Mouse (Mus musculus) gastrocnemius, postnatal 36 days (tissue): ENCODE data around the gene Pik3c2a. TPM values are rescaled to one million over a fixed set of nuclear protein-coding genes. Genes with fewer than 3 reads are reported as not detected.
A peak's percentile ranks its signal among the peaks of the same experiment; 100 is the strongest.

Experiments
- DNase-seq, 2 experiments: peaks; one replicate each; pipeline ENCODE4 v3.0.0; 2022
- intact Hi-C: fragments of 180-260 bp; cut with DNase I; formaldehyde crosslinking; loops from one replicate; pipeline ENCODE4 v1.15.1; 2025
- long read RNA-seq, 2 experiments: library from polyadenylated mRNA; stranded (forward); transcript quantifications; one replicate each; pipeline ENCODE4 v2.0.0; 2021
- total RNA-seq, 2 experiments: library from RNA; stranded (reverse); gene quantifications; 2 replicates each; pipeline ENCODE4 v1.2.3; 2021

Pik3c2a gene
- total RNA-seq, result 1 to 10 TPM; 7.1 to 7.6 TPM
- long read RNA-seq, experiment 1, partial matches to known transcripts, result 0 of 2 reads
- long read RNA-seq, experiment 1, other reads (novel, unspliced or antisense), result 2 of 2 reads
- long read RNA-seq, experiment 2, partial matches to known transcripts, result 0 of 6 reads
- long read RNA-seq, experiment 2, other reads (novel, unspliced or antisense), result 3 of 6 reads

DNA sequence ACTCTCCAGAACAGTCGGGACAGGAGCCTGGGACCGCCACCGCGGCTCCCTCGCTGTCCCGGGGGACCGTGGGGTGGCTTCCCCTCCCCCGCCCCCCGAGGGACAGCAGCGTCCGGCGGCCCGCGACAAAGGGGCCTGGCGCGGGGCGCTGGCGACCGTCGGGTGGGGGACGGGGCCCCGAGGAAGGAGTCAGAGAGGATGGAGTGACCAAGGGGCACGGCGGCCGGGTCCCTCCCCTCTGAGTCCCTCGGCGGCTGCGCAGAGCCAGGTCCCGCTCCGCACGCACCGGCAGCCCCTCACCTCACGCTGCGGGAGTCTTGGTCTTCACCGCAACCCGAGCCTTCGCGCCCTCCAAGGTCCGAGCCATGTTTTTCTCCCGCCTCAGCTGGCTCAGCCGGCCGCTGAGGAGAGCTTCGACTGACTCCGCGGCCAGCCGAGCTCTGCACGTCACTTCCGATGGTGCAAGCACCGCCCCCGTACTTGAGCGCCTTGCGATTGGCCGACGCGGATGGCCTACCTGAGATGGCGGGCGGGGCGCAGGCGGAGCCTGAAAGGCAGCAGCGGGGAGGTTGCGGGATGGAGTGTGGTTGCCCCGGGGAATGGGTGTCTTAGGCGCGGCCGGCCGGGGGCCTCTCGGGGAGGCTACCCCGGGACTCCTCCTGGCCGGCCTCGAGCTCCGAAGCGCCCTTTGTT, at the start of gene Pik3c2a:
Gene Pik3c2a (minus strand): TSS at position 446 of the 693 bp plus-strand sequence.
- intact Hi-C loops, result loop anchor here (5.0 kb wide), 1 partner anchor 59 kb away; the partner anchor contains the start of gene Nucb2

GRCm38 (mm10) chr7:116491113-116491512, 47.9 kb upstream of the Pik3c2a start:
- intact Hi-C loops, result no loop called here
- no peak for DNase-seq

More for the DNA sequence above, at the start of gene Pik3c2a:
- peak; percentile 91 to 92 for DNase-seq

GRCm38 (mm10) chr7:116485062-116485601, 41.9 kb upstream of the Pik3c2a start:
- intact Hi-C loops, result no loop called here

GRCm38 (mm10) chr7:116484213-116484612, 41.0 kb upstream of the Pik3c2a start:
- no peak for DNase-seq
- intact Hi-C loops, result no loop called here

More at GRCm38 (mm10) chr7:116485062-116485601, 41.9 kb upstream of the Pik3c2a start:
- DNase-seq, result no peak

DNA sequence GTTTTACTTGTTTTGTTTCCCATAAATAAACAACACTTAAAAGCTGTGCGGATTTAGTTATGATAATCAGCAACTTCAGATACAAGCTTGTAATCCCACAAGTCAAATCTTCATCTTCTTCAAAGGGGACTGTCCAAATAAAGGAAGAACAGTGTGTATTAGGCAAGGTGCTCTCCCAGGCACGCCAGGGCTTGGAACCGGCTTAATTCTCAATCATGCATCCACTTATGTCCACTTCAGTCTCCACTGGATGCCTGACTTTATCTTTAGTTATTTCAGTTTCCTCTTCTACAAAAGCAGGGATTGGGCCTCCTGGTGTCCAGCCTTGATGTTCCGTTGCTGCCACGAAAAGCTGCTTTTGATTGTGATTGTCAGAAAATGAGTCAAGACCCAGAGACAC, 40.5 kb upstream of the Pik3c2a start:
- intact Hi-C loops, result no loop called here
- no peak for DNase-seq

DNA sequence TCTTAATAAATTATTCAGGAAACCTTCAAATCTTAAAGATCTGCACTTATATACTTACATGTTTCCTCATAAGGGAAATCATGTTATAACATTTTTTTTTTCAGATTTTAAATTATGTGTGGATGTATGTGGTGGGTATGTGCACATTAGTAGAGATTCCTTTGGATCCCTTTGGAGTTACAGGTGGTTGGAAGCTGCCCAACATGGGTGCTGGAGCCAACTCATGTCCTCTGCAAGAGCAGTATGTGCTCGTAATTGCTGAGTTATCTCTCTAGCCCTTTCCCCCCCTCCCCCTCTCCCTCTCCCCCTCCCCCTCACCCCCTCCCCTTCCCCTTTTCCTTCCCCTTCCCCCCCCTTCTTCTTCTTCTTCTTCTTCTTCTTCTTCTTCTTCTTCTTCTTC, 39.9 kb upstream of the Pik3c2a start:
- DNase-seq, result no peak
- intact Hi-C loops, result no loop called here

DNA sequence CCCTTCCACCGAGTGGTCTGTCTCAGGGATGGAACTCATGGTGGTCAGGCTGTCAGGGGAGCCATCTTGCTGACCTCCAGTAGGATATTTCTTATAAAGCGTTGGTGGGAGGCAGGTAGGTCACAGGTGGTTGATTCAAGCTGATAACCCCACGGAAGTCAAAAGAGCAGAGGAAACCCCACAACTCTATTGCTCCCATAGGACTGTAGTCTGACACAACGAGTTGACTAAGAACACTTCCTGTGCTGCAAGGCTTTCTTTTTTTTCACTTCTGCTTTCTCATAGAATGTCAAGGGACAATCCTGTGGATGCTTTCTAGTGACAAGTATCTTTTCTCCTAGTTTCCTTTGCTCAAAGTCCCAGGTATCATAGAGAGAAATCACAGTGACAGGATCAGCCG, 33.0 kb upstream of the Pik3c2a start:
- intact Hi-C loops, result no loop called here
- DNase-seq, result no peak

DNA sequence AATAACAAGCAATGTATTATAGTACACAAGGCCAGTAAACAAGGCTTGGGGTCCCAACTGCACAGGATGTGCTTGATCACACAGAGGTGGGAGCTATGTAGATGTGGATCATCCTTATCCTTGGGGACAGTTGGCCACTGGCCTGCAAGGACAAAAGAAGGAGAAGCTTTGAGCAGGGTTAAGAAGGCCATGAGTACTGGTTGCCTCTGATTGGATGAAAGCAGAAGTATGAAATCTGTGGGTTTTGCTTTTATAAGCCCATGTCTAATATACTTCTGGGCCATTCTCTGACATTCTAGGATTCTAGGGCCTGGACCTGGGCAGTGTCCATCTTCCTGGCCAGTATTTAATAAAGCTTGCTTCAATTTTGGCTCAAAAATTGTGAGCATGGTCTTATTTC, 32.6 kb upstream of the Pik3c2a start:
- no peak for DNase-seq
- intact Hi-C loops, result no loop called here

DNA sequence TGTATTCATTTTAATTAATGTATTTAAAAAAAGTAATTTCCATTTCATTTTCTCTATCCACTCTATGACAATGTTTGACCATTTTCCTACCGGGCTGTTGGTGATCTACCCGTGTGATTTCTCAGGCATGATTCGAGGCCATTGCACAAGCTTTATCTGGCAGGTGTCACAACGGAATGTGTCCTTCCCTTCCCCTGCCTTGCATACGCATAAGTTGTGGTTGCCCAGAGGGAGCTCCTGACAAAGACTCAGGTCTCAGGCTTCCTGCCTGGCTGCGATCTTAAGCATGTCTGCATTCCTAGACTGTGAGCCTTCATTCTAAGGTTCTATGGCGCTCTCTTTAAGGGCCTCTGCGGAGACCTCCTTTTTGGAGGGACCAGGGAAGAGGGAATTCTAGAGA, 18.9 kb upstream of the Pik3c2a start:
- DNase-seq, result no peak
- intact Hi-C loops, result no loop called here

DNA sequence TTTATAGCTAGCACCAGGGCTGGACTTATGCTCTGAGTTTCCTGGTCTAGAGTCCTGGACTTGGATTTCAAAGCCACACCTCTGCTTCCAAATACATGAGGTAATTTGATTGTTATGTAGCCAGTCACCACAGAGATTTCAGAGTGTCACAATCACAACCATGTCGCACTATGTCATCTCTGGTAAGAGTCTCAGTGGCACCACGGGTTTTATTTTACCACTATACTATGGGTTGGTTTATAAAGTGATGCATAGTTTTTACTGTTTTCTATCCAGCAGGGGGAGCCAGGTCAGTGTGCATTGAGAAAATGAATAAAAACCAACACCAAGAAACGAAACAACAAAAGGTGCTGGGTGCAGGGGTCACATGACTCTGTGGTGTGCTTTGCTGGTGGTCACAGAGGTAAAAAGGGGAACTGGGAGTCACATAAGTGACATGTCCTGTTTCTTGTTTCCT, 15.8 kb upstream of the Pik3c2a start:
- DNase-seq, result no peak
- intact Hi-C loops, result loop anchor here (10.0 kb wide), 1 partner anchor 146 kb away; no protein-coding TSS in a partner anchor

DNA sequence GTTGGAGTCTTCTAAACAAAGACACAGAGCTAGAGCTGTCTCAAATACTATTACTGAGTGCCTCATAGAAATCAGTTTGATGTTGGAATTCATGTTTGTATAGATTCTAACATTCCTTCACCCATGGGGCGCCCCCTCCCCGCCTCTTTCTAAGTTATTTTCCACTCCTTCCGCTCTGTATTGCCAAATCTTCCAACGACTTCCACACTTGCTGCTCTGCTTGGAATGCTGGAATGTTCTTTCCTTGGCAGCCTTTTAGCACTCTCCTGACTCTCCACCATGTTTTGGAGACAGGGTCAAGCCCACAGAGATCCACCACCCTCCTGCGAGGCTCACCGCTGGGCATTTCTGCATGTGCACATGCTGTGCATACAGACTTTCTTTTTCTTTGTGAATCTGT, 14.1 kb upstream of the Pik3c2a start:
- intact Hi-C loops, result loop anchor here (10.0 kb wide), 1 partner anchor 147 kb away; no protein-coding TSS in a partner anchor
- DNase-seq, result no peak

GRCm38 (mm10) chr7:116456964-116457363, 13.7 kb upstream of the Pik3c2a start:
- DNase-seq, result no peak
- intact Hi-C loops, result loop anchor here (10.0 kb wide), 1 partner anchor 148 kb away; no protein-coding TSS in a partner anchor

GRCm38 (mm10) chr7:116446645-116447044, 3.4 kb upstream of the Pik3c2a start:
- no peak for DNase-seq
- intact Hi-C loops, result no loop called here

DNA sequence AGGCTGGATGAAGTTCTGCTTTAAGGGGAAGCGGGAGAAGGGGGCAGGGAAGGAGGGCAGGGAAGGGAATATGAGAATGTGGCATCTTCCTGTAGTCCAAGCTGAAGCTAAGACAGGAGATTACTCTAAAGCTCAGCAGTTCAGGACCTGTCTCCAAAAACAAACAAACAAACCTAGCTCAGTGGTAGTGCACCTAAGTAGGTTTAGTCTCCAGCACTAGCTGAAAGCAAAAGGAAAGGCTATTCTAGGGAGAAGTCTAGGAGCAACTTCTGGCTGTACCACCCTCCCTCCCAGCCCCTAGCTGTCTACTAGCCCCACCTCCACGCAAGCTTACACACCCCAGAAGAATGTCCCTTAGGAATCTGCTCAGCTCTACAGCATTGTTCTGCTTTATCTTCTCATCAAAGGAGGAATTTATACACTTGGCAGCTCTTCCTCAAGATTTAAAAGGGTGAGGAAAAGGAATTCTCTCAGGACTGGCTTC, 1.1 kb upstream of the Pik3c2a start:
- intact Hi-C loops, result loop anchor here (5.0 kb wide), 1 partner anchor 58 kb away; the partner anchor contains the start of gene Nucb2
- peak in 1 of 2 experiments; percentile 5 for DNase-seq

DNA sequence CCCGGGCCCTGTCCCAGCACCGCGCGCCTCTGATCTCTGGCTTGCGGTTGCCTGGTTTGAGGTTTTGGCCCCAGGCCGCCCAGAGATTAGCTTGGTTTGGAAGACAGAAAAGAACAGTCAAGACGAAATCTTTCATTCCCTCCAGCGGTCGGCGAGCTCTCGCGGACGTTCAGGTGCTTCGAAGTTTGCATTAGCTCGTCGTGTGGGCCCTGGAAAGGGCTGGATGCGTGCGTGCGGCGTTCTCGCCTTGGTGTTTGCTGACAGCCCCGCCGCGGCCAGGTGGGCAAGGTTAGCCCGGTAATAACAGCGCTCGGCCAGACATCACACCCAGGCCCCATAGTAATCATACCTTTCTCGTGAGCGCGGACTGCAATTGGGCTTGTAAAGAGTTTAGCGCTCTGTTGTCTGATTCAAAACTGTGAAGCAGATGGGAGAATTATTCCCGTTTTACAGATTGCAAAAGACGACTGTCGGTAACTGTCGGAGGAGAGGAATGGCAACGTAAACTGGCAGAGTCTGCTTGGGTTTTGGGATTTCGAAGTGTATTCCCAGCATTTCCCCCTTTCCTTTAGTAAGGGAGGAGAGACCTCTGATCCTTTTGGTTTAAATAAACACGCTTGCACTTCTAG, 562 bp upstream of the Pik3c2a start:
- no peak for DNase-seq
- intact Hi-C loops, result loop anchor here (5.0 kb wide), 1 partner anchor 58 kb away; the partner anchor contains the start of gene Nucb2

- DNase-seq, result no peak
- intact Hi-C loops, result loop anchor here (5.0 kb wide), 1 partner anchor 60 kb away; the partner anchor contains the start of gene Nucb2
Measured at GRCm38 (mm10) chr7:116442226-116442625, 1.0 kb downstream of the Pik3c2a start.

DNA sequence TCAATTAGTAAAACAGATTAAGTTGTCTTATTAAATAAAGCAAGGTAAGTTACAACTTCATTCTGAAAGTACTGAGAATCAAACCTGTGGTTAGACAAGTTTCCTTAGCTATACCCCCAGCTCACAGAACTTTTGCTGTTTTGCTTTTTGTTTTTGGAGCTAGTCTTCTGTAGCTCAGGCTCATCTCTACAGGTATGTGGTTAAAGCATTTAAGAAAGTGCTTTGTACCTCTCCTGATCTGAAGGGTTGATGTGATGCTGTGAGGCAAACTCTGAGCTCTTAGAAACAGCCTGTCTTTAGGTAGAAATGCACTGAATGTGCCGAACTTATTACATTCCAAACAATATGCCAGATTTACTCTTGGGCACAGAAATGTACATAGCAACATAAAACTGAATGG, 1.9 kb downstream of the Pik3c2a start:
- DNase-seq, result no peak
- intact Hi-C loops, result loop anchor here (5.0 kb wide), 1 partner anchor 61 kb away; the partner anchor contains the start of gene Nucb2

DNA sequence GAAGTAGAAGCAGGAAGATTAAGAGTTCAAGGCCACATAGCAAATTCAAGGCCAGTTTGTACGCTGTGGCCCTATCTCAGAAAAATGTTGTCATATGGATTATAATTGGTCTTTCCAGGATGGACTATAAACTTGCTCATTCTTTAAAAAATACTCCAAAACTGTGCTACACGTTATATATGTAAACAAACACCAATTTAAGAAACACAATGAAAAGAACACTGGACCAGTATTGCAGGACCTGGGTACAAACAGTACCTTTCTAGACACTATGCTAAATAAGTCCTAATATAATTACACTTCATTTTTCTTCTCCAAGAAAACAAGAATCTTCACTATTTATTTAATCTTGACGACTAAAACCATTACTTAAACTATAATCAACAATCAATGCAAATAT, 11.6 kb downstream of the Pik3c2a start:
- intact Hi-C loops, result no loop called here
- no peak for DNase-seq

DNA sequence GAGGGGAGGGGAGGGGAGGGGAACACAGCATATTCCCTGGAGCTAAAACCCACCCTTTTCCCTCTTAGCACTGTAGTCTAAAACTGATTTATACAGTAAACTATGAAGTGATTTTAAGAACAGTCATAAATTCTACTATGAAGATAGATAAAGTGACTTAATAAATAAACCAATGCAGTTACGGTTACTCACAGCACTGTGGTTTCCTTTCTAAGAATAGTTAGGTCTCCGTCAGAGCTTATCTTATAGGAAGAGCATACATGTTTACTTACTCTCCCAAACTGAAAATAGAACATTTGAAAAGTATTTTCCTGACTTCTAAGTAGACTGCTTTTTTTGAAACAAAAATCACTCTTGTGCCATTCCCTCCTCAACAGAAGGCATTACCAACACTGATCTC, 12.3 kb downstream of the Pik3c2a start:
- intact Hi-C loops, result no loop called here

GRCm38 (mm10) chr7:116427206-116427605, 16.0 kb downstream of the Pik3c2a start:
- no peak for DNase-seq
- intact Hi-C loops, result no loop called here

More for the DNA sequence above, 12.3 kb downstream of the Pik3c2a start:
- DNase-seq, result no peak

GRCm38 (mm10) chr7:116425771-116426170, 17.5 kb downstream of the Pik3c2a start:
- DNase-seq, result no peak
- intact Hi-C loops, result no loop called here
